In the genomic region with DNA sequence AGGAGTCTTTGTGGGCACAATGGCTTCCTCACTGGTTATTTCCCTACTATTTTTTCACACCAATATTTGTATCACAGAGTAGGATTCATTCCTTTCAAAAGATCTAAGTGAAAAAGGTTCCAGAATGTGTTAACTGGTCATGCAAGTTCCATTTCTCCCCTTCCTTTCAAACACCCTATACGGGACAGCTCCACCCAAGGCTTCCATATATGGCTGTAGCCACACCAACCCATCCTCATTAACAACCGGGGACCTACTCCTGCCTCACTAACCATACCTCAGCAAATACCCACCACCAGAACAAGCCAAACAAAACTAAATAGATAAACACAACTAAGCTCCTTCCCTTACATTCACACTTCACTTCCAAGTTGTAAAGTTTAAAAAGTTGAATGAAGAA, we compare ENCODE assay signal across 7 mouse cellular contexts. TPM values are rescaled to one million over a fixed set of nuclear protein-coding genes. Genes with fewer than 3 reads are reported as not detected.
DNase-seq lines count a peak whose midpoint lies in the region; ATAC-seq and TF ChIP-seq lines count a peak whose summit lies in the region.

No protein-coding gene starts in this region.

- TF ChIP-seq POLR2A in limb, embryonic 14.5 days (IDR thresholded peaks at IDR 0.05; ENCODE audit: borderline replicate concordance, extremely low read depth, insufficient read depth, insufficient read length) = no peak

- peaks cover 50% of the 10 kb centered on the region for H3K36me3 ChIP-seq in megakaryocyte, embryonic 14.5 days (replicated peaks; ENCODE audit: low read length)
- peaks cover 8% of the 10 kb centered on the region; the same call in 1 of the 2 replicates for H3K36me3 ChIP-seq in forebrain, embryonic 11.5 days (ENCODE audit: control insufficient read depth, insufficient read depth, low read length)
- peaks cover 39% of the 10 kb centered on the region for H3K36me3 ChIP-seq in limb, embryonic 14.5 days (ENCODE audit: control insufficient read depth, insufficient read depth, low read length)
- H3K36me3 ChIP-seq in stomach, embryonic 16.5 days (ENCODE audit: control insufficient read depth, insufficient read depth, low read length) = 0 out of 2 replicates have a peak, but pooled peaks cover 7% of the 10 kb centered on the region

- H3K27ac ChIP-seq in forebrain, embryonic 11.5 days (ENCODE audit: low read depth, low read length) = no peak overlapping the region
- H3K27ac ChIP-seq in limb, embryonic 14.5 days (replicated peaks; ENCODE audit: low read depth, low read length) = no peak overlapping the region
- H3K27ac ChIP-seq in stomach, embryonic 16.5 days (ENCODE audit: low read length) = no peak overlapping the region

- DNase-seq in forebrain, embryonic 11.5 days (ENCODE audit: low spot score) = no peak
- DNase-seq in limb, embryonic 14.5 days (ENCODE audit: low spot score) = no peak
- DNase-seq in urinary bladder, postnatal 25 days (ENCODE audit: low spot score) = no peak
- DNase-seq in cerebellum, postnatal 25 days = no peak

- peak overlapping the region; percentile 54 for H3K4me2 ChIP-seq in forebrain, embryonic 11.5 days (ENCODE audit: low read depth, low read length, severe bottlenecking)
- peak overlapping the region; percentile 80 for H3K4me2 ChIP-seq in limb, embryonic 14.5 days (replicated peaks; ENCODE audit: low read depth, low read length, severe bottlenecking)
- H3K4me2 ChIP-seq in stomach, embryonic 16.5 days (ENCODE audit: low read depth, low read length) = peak overlapping the region; percentile 60

- H3K9me3 ChIP-seq in megakaryocyte, embryonic 14.5 days = no peaks in the 10 kb centered on the region
- H3K9me3 ChIP-seq in forebrain, embryonic 11.5 days (ENCODE audit: control insufficient read depth, low read length) = no peaks in the 10 kb centered on the region
- H3K9me3 ChIP-seq in limb, embryonic 14.5 days (ENCODE audit: control insufficient read depth, low read length) = no peaks in the 10 kb centered on the region
- H3K9me3 ChIP-seq in stomach, embryonic 16.5 days (replicated peaks; ENCODE audit: control insufficient read depth, low read length) = no peaks in the 10 kb centered on the region

- WGBS in forebrain, embryonic 11.5 days = 28% methylated on average over 2 of the region's 2 CpGs
- WGBS in limb, embryonic 14.5 days = 6% methylated on average over 2 of the region's 2 CpGs
- WGBS in stomach, embryonic 16.5 days = 3% methylated on average over 2 of the region's 2 CpGs

- H3K4me1 ChIP-seq in megakaryocyte, embryonic 14.5 days = peaks cover 39% of the 10 kb centered on the region
- H3K4me1 ChIP-seq in forebrain, embryonic 11.5 days (replicated peaks; ENCODE audit: control insufficient read depth, insufficient read depth, low read length) = peaks cover 7% of the 10 kb centered on the region; the same call in 1 of the 2 replicates
- H3K4me1 ChIP-seq in limb, embryonic 14.5 days (ENCODE audit: control insufficient read depth, insufficient read depth, low read length) = peaks cover 23% of the 10 kb centered on the region
- H3K4me1 ChIP-seq in stomach, embryonic 16.5 days (ENCODE audit: control insufficient read depth, insufficient read depth, low read length) = peaks cover 14% of the 10 kb centered on the region

- peak overlapping the region; percentile 88; the same call in 1 of the 2 replicates for H3K9ac ChIP-seq in forebrain, embryonic 11.5 days (ENCODE audit: low read length)
- 0 out of 2 replicates have a peak overlapping the region, but pooled peaks have one; percentile 81 for H3K9ac ChIP-seq in limb, embryonic 14.5 days (ENCODE audit: low read depth, low read length, severe bottlenecking)
- H3K9ac ChIP-seq in stomach, embryonic 16.5 days (ENCODE audit: low read length) = no peak overlapping the region

- ATAC-seq in megakaryocyte, adult 5-6 weeks (ENCODE audit: poor library complexity, severe bottlenecking) = no peak
- ATAC-seq in forebrain, embryonic 11.5 days (replicated peaks; ENCODE audit: low FRiP score) = no peak
- ATAC-seq in limb, embryonic 14.5 days (ENCODE audit: low FRiP score, low read depth) = no peak
- no peak for ATAC-seq in stomach, embryonic 16.5 days (ENCODE audit: insufficient read depth, low FRiP score)

- peak overlapping the region; percentile 98 for H3K4me3 ChIP-seq in megakaryocyte, embryonic 14.5 days (replicated peaks)
- peak overlapping the region; percentile 85 for H3K4me3 ChIP-seq in forebrain, embryonic 11.5 days (ENCODE audit: low read depth, low read length)
- H3K4me3 ChIP-seq in limb, embryonic 14.5 days (replicated peaks; ENCODE audit: low read length) = peak overlapping the region; percentile 85
- peak overlapping the region; percentile 88 for H3K4me3 ChIP-seq in stomach, embryonic 16.5 days (replicated peaks; ENCODE audit: low read length)

- H3K27me3 ChIP-seq in megakaryocyte, embryonic 14.5 days (replicated peaks) = no peaks in the 10 kb centered on the region
- no peaks in the 10 kb centered on the region for H3K27me3 ChIP-seq in forebrain, embryonic 11.5 days (ENCODE audit: control insufficient read depth, insufficient read depth, low read length)
- no peaks in the 10 kb centered on the region for H3K27me3 ChIP-seq in limb, embryonic 14.5 days (ENCODE audit: control insufficient read depth, insufficient read depth, low read length)
- H3K27me3 ChIP-seq in stomach, embryonic 16.5 days (ENCODE audit: control insufficient read depth, insufficient read depth, low read length) = no peaks in the 10 kb centered on the region

RNA-seq across cellular contexts. Expression of gene Kdm3a, which starts 1.6 kb away (rescaled TPM):
- 0.83 and 6.5 TPM in 2 replicates for polyA plus RNA-seq in megakaryocyte, embryonic 14.5 days (2012; ENCODE audit: insufficient read depth, low replicate concordance)
- total RNA-seq in megakaryocyte, adult 5-6 weeks (2015) = 43.3 and 51.1 TPM in 2 replicates
- total RNA-seq in megakaryocyte, adult 5-6 weeks (2017) = 36.6 and 47.5 TPM in 2 replicates
- polyA plus RNA-seq in forebrain, embryonic 11.5 days (2014; fragmentation: Nextera tagmentation; extraction: Ambion mirVana) = 71.0 and 71.8 TPM in 2 replicates
- 54.8 and 58.1 TPM in 2 replicates for polyA plus RNA-seq in limb, embryonic 14.5 days (2012; rRNA removed)
- polyA plus RNA-seq in limb, embryonic 14.5 days (2014; fragmentation: Nextera tagmentation; extraction: Ambion mirVana) = 36.9 and 37.9 TPM in 2 replicates
- polyA plus RNA-seq in stomach, embryonic 16.5 days (2015; fragmentation: Nextera tagmentation; extraction: Ambion mirVana) = 45.8 and 47.0 TPM in 2 replicates
